Mouse (Mus musculus): ENCODE measurements around the gene Trmt13.

Gene Trmt13

DNA sequence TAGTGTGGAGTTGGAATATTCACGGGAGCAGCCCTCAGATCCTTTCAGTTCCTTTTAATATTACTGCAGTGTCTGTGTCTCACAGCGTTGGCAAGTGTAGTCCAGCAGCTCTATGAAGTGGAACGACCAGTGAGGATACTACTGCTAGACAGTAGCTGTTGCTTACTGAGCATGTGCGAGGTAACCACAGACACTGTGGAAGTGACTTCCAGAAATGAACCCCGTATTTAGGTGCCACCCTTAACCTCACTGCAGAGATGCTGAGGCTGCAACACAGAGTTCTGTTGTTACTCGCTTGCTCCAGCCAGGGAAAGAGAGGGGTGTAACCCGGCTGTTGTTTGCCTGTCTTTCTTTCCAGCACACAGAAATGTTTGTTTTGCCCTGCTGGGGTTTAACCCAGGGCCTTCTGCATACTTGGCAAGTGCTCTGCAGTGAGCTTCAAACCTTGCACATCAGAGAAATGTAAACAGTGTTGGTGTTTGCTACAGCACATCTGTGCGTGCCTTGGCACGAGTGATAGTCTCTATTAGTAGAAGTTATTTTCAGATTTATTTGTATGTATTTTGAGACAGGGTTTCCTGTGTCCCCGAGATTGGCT, at the start of gene Trmt13:
Gene Trmt13 (minus strand): TSS at position 293 of the 598 bp plus-strand sequence.
- DNase-seq (ENCODE audit: low read depth, low spot score), result no peak

DNA sequence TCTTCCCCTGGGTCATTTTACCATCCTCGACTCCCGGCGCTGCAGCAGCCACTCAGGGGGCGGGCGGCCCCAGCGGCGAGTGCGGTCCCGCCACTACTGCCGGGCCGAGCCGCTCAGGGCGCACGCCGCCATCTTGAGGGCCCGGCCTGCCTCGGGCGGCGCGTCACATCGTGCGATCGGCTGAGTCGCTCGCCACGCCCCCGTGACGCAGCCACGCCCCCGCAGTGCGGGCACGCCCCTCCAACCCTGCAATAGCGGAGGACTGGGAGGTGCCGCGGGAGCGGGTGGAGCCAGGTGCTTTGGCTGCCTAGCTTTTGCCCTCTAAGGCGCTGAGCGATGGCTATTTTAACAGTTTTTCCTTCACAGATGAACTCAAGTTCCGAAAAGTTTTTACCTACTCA, 48.1 kb upstream of the Trmt13 start, which contains the start of gene Mfsd14a:
Gene Mfsd14a (minus strand): TSS at position 215 of the 401 bp plus-strand sequence.
- DNase-seq (ENCODE audit: low read depth, low spot score), result peak; percentile 94

- DNase-seq (ENCODE audit: low read depth, low spot score), result no peak
Observed at GRCm38 (mm10) chr3:116661870-116662414, 47.6 kb upstream of the Trmt13 start.

- no peak for DNase-seq (ENCODE audit: low read depth, low spot score)
Observed at GRCm38 (mm10) chr3:116661288-116661869, 47.0 kb upstream of the Trmt13 start.

DNA sequence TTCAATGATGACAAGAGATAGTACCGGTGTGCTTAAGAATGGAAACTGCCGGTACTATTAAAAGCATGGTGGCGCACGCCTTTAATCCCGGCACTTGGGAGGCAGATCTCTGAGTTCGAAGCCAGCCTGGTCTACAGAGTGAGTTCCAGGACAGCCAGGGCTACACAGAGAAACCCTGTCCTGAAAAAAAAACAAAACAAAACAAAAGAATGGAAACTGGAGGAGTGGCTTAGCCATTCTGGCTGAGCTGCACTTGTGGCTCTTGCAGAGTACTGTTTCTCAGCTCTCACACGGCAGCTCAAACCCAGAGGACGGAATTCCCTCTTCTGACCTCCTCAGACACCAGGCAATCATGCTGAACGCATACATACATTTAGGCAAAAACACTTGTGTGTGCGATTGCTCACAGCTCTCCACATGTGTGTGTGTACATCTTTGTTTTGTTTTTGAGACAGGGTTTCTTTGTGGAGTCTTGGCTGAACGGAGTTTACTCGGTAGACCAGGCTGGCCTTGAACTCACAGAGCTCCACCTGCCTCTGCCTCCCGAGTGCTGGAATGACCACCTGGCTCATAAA, 45.6 kb upstream of the Trmt13 start:
- DNase-seq (ENCODE audit: low read depth, low spot score), result no peak

GRCm38 (mm10) chr3:116658928-116659565, 44.7 kb upstream of the Trmt13 start:
- DNase-seq (ENCODE audit: low read depth, low spot score), result no peak

DNA sequence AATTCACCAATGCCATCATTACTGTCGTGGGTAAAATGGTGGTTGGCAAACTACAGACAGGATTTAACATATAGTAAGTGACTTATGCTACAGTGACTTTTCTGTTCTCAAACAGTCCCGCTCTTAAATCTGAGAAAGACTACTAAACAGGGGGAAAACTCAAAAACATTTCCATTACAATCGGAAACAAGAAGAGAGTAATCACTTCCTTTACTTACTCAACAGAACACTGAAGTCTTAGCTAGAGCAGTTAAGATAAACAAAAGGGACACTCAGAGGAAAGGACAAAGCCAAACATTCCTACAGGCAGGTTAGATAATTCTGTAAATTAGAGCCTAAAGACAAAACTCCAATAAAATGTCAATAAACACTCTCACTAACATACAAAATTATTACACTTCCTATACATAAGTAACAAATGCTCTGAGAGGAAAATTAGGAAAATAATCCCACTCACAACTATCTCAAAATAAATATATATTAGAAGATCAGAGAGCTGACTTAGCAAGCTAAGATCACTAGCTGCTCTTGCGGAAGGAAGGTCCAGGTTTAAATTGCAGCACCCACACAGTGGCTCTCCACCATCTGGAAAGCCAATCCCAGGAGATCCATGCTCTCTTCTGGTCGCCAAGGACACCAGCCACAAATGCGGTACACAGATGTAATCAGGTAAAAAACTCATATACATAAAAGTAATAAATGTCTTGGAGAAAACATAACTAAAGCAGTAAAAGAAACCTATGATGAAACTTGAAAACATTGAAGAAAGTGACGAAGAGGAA, 42.0 kb upstream of the Trmt13 start:
- peak; percentile 90 for DNase-seq (ENCODE audit: low read depth, low spot score)

GRCm38 (mm10) chr3:116654051-116654450, 39.7 kb upstream of the Trmt13 start:
- peak; percentile 77 for DNase-seq (ENCODE audit: low read depth, low spot score)

DNA sequence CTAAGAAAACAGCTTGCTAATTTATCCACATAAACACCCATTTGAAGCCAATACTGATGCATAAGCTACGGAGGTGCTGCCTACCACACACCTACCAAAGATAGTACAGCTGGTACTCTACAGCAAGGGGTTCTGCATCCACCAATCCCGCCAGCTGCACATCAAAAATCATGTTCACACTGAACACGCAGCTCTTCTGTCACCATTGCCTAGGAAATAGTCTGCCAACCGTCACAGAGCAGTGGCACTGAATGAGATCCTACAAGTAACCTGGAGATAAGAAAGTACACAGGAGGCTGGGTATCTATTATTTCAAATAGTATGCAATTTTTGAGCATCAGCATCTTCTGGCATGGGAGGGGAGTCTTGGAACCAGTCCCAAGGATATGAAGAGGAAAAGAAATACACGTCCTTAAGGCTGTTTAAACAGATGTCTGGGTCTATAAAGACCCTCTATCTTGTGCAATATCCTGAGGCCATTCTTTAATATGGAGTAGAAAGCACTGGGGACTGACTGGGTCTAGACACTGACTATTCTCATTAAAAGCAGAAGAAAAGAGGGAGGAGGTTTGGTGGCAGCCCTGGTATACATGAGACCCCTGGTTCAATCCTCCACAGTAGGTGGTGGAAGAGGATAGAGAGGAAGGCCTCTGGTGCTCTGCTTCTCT, 39.0 kb upstream of the Trmt13 start:
- no peak for DNase-seq (ENCODE audit: low read depth, low spot score)

DNA sequence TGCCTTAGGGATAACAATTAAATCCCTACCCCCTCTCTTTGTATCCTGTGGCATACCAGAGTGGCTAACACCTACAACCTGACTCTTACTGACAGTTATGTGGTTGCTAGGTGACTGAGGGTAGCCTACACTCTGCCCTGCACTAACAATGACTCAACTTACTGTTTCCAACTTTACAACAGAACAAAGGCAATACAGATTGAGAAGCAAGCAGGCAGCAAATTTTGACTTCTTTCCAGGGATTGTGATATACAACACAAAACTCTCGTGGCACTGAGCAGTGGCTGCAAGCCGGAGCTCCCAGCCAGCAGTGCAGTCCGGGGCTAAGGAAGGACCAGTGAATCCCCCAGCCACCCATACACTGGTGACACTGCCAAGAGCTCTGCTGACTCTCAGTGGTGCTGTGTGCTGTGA, 37.7 kb upstream of the Trmt13 start:
- peak; percentile 62 for DNase-seq (ENCODE audit: low read depth, low spot score)

- no peak for DNase-seq (ENCODE audit: low read depth, low spot score)
Observed at GRCm38 (mm10) chr3:116650698-116651097, 36.3 kb upstream of the Trmt13 start.

GRCm38 (mm10) chr3:116648805-116649204, 34.4 kb upstream of the Trmt13 start:
- no peak for DNase-seq (ENCODE audit: low read depth, low spot score)

- no peak for DNase-seq (ENCODE audit: low read depth, low spot score)
Observed at GRCm38 (mm10) chr3:116646387-116646786, 32.0 kb upstream of the Trmt13 start.

GRCm38 (mm10) chr3:116642373-116642772, 28.0 kb upstream of the Trmt13 start:
- DNase-seq (ENCODE audit: low read depth, low spot score), result no peak

DNA sequence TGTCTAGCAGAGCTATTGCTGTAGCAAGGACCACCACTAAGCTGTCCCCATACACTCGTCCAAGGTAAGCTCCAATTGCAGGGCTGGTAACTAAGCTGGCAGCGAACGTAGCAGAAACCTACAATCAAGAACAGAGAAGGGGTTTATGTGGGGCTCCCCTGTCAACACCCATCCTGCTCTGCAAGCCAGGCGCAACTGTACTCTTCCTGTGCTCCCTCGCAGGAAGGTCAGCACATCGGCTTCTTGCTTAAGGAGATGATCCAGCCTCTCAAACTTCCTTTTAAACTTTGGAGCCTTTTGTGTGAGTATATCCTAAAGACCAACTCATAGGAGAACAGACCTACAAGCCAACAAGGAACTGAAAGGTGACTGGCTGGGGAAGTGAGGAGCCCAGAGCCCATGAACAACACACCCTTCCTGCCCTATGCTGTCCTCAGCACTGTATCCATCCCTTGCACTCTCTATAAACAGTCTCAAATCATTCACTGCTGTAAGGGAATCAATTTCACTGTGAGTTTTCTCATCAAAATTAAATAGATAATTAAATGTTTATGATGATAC, 27.5 kb upstream of the Trmt13 start:
- DNase-seq (ENCODE audit: low read depth, low spot score), result no peak

DNA sequence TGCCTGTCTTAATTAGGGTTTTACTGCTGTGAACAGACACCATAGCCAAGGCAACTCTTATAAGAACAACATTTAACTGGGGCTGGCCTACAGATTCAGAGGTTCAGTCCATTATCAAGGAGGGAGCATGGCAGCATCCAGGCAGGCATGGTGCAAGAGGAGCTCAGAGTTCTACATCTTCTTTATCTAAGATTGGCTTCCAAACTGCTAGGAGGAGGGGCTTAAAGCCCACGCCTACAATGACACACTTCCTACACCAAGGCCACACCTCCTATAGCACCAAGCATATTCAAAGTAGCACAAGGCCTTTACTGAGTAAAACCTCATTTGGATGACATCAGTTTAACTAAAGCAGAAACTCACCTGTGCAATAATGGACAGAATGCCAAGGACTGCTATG, 25.6 kb upstream of the Trmt13 start:
- DNase-seq (ENCODE audit: low read depth, low spot score), result no peak

DNA sequence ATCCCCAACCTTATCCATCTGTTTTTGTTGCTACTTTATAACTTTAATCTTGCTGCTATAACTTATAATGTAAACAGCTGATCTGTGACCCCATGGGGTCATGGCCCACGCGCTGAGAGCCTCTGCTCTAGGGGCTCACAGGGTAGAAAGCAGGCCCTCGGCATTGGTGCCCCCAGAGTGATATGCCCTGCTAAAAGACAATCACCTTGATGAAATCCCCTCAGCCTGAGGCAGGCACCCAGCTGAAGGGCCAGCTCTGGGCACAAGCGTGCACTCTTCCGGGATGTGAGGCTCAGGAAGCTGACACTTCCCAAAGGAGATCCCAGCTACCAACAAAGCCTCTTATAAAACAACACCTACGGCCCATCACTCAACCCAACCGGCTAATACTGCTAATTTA, 24.2 kb upstream of the Trmt13 start:
- DNase-seq (ENCODE audit: low read depth, low spot score), result no peak

GRCm38 (mm10) chr3:116637693-116638476, 23.5 kb upstream of the Trmt13 start:
- DNase-seq (ENCODE audit: low read depth, low spot score), result no peak

DNA sequence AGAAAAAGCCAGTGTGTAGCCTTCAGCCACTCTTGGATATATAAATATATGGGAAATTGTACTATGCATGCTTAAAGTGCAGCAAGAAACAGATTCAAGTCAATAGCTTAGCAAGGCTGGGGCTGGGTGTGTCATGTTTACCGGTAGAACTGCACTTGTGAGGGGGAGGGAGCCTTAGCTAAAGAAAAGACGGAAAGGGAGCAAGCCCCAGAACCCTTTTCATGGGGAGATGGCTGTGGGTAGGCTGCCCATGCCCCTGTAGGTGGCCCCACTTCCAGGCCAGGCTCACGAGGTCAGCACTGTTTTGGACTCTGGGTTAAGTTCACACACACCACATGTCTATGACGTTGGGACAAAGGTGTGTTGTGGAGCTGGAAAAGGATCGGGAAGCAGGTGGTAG, 21.4 kb upstream of the Trmt13 start:
- DNase-seq (ENCODE audit: low read depth, low spot score), result no peak

DNA sequence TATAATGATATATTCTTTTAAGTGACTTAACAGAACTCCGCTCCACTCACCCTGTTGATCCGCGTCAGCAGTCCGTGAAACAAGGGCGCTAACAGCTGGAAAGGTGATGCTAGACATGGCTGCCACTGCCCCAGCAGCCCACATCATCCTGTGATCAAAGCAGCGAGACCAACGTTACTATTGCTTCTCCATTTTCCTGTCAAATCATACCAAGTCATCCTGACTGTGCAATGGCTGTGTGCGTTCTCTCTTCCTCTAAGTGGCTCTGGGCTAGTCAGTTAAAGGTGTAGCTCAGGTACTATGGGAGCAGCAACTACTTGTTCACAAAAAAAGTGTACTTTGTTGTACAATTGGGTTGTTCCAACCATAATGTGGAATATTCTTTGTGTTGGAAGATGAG, 20.5 kb upstream of the Trmt13 start:
- DNase-seq (ENCODE audit: low read depth, low spot score), result no peak
